Mouse (Mus musculus) telencephalon, adult 2 months (tissue): ENCODE results near the gene Hmg20b.

Experiments
- DNase-seq: peaks from one replicate; pipeline ENCODE4 v3.0.0-alpha.2; 2011; ENCODE audit warnings: low read depth, low spot score

Gene Hmg20b

DNA sequence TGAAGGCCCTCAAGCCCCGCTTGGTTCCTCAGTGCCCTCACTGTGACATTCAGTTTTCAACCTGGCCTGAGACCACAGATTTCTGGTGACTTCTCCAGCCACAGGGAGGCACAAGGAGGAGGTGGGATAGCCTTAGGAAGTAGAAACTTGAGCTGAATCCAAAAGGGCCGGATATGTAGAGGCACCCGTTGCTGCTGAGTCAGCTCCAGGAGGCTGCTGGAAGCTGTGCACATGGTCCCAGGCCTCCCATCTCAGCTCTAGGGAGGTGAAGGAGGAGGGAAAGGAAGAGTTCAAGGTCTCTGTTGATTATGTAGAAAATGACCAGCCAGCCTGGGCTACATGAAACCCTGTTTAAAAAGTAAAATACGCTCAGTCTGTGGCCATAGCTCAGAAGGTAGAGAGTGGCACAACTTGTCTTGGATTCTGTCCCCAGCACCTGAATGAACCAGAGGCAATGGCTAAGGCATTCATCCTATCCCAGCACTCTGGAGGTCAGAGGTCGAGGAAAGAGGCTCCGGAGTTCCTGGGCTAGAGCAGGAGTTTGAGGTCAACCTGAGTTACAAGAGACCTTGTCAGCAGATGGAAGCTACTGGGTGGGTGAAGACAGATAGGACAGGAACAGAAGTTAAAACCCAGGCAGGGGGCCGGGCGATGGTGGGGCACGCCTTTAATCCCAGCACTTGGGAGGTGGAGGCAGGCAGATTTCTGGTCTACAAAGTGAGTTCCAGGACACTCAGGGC is 4.6 kb upstream of the Hmg20b start:
- DNase-seq: no peak

DNA sequence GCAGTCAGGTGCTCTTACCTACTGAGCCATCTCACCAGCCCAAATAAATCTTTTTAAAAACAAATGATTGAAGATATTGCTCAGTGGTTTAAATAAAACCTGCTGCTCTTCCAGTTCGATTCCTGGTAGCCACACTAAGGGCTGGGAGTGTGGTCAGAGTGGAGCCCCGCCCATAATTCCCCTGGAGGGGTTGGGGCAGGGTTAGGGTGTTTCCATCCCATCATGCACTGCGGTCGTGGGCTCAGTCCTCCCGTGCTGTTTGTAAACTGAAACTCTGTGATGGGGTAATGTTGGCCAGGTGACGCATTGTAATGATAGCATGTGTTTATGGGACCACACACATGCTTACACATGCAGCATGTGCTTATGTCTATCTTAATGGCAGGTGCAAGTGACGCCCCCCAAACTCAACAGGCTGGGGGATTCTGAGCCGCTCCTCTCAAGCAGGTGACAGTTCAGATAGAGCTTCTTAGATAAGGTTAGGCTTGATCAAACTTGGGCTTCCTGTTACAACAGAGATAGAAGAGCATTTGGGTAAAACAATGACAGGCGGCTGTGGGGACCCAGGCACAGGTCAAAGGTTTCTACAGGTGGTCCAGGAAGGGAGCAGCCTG is 1.5 kb upstream of the Hmg20b start:
- DNase-seq: no peak

GRCm38 (mm10) chr10:81349961-81350350 is 324 bp downstream of the Hmg20b start:
- no peak for DNase-seq

DNA sequence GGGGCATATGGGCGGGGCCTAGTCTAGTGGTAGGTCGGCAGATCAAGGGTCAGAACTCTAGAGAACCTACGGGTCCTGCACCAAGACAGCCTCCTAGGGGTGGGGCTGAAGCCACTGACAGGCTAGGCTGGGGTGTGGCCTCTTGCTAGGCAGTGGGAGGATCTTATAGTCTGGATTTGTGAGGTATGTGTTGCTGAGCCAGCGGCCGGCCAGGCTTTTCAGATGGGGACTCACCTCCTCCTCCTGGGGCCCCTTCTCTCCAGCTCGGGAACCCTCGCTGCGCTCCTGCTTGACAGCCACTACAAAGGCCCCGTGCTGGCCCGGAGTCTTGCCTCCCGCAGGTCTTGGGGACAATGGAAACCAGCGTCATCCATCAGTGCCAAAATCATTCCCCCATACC is 1.1 kb downstream of the Hmg20b start:
- DNase-seq: no peak

- DNase-seq: peak; percentile 40
Measured at GRCm38 (mm10) chr10:81346453-81347067, 3.7 kb downstream of the Hmg20b start.

DNA sequence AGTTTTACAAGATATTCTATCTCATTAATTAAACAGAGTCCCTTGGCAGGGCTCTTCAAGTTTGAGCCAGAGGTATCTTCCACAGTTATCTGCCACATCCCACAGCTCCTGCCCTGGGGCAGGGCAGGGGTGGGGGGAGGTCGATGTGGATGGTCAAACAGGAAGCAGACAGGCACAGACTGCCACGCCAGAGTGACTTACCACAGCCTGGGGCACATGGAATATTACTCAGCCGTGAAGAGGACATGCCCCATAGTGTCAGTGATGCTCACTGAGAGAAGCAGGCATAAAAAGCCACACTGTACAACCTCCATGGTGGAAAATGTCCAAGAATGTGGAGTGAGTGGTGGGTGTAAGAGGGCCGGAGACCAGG is 5.1 kb downstream of the Hmg20b start:
- no peak for DNase-seq

GRCm38 (mm10) chr10:81344421-81345161 is 5.7 kb downstream of the Hmg20b start:
- no peak for DNase-seq

DNA sequence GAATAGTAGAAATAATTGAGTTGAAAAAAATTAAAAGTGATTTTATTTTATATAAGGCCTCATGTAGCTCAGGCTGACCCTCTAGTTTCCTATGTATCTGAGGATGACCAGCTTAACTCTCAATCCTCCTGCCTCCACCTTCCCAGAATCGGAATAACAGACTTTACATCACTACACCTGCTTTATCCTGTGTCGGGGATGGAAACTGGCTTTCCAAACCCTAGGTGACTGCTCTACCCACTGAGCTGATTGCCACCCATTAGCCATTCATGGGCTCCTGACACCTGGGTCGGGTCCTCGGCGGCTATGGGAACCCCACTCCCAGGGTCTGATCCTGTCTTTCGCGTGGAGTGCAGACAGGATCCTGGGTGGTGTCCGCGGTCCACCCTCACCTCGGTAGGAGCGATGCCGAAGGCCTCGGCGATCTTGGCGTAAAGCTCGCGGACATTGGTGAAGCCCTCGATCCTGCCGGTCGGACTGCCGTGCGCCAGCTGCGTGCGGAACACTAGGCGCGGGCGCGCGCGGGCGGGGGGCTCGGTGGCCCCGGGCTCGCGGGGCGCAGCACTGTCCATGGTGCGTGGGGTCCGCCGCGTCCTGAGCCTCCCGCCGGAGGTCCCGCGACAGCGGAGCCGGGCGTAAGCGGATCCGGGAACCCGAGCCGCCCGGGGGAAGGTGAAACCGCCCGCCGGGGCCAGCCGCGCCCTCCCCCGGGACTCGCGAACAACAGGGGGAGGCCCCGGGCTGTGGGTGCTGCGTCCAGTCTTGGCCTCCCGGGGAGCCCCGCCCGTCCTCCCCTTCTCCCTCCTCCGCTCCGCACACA is 7.4 kb downstream of the Hmg20b start, which contains the start of gene Gipc3:
Gene Gipc3, minus strand, starts transcription at position 581 of the 820 bp plus-strand sequence.
- no peak for DNase-seq

DNA sequence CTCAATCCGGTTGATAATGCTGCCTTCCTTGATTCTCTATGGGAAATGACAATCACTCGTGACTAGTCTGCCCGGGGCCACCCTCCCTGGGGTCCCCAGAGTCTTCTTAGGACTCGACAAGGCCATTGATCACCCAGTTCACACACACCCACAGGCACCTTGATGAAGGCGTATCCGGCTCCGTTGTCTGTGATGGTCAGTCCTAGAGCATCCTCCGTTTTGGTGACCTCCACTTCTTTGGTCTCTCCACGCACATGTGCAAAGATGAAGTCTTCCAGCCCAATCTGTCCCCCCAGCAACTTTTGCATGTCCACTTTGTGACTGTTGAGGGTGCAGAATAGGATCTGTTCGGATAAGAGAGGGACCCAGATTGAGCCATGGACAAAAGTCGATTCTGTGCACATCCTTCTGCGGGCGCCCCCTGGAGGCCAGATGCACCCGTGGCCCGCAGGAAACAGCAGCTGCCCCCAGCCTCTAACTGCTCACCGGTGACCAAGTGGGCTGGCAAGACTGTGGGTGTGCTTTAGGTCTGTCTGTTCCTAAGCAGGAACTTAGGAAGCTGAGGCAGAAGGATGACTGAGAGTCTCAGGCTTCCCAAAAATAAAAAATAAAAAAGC is 8.8 kb downstream of the Hmg20b start:
- no peak for DNase-seq

- no peak for DNase-seq
Measured at GRCm38 (mm10) chr10:81340551-81341332, 9.5 kb downstream of the Hmg20b start.

GRCm38 (mm10) chr10:81336558-81336957 is 13.7 kb downstream of the Hmg20b start:
- DNase-seq: no peak

DNA sequence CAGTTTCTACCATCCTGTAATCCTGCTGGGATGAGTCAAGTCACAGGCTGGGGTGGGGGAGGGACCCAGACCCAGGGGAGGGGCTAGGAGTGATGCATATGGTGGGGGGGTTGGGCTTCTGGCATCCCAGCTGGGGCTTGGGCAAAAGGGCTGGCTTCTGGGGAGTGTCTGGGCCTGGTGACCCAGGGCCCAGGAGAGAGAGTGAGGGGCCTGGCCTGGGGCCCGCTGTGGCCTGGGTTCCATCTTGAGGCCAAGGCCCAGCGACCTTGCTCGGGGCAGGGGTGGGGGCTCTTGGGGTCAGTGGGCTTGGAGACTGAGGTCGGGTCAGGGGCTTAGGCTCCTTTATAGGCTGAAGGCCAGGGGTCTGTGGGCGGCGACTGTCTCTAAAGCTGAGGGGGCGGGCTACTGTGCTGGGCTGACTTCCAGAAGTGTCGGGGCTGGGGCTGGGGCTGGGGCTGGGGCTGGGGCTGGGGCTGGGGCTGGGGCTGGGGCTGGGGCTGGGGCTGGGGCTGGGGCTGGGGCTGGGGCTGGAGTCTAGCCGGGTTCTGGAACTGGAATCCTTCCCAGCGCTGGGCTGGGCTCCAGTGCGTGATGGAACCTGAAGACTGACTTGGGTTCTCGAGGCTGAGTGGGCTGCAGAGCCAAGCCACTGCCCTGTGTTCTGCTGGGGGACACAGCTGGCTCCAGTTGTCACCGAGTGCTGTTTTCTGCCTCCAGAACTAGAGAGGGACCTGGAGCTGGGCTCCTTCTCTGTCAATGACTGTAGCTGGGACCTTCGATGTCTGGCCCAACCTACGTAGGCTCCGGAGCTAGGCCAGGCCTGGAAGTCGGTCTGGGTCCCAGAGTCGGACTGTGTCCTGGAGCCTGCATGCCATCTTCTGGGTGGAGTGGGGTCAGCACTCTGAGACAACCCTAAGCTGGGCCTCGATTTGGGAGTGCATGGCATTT is 14.6 kb downstream of the Hmg20b start:
- DNase-seq: no peak

- DNase-seq: no peak
Measured at GRCm38 (mm10) chr10:81334324-81334723, 16.0 kb downstream of the Hmg20b start.

DNA sequence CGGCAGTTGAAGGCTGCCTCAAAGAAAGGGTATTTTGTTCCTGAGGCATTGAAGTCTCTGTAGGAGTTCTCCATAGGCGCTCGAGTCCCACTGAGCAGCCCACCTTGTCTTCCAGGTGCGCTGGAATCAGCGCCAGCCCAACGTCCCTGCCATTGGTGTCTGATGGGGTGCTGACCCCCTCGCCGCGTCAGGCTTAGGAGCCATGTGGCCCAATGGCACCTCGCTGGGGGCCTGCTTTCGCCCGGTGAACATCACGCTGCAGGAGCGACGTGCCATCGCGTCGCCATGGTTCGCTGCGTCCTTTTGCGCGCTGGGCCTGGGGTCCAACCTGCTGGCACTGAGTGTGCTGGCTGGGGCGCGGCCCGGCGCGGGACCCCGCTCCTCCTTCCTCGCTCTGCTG is 18.0 kb downstream of the Hmg20b start:
- DNase-seq: no peak

- DNase-seq: no peak
Measured at GRCm38 (mm10) chr10:81330007-81330406, 20.3 kb downstream of the Hmg20b start.

- DNase-seq: no peak
Measured at GRCm38 (mm10) chr10:81329194-81329975, 20.9 kb downstream of the Hmg20b start.

DNA sequence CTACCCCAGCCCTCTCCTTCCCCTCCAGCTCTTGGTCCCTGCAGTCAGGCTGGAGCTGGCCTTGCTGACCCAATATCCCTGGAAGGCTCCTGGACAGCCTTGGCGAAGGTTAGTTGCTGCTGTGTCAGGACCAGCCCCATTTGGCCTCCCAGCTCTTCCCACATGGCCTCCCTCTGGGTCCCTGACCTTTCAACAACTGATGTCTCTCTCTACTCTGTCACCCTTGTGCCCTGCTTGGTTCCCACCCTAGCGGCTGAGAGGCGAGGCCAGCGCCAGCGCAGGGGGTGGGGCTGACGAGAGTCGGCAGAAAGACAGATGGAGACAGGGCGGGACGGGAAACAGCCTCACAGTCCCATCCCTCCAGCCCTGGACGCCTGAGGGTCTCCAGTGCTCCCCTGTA is 21.9 kb downstream of the Hmg20b start, which contains the start of gene Tbxa2r:
Gene Tbxa2r, plus strand, starts transcription at position 346 of the 400 bp plus-strand sequence.
- no peak for DNase-seq

DNA sequence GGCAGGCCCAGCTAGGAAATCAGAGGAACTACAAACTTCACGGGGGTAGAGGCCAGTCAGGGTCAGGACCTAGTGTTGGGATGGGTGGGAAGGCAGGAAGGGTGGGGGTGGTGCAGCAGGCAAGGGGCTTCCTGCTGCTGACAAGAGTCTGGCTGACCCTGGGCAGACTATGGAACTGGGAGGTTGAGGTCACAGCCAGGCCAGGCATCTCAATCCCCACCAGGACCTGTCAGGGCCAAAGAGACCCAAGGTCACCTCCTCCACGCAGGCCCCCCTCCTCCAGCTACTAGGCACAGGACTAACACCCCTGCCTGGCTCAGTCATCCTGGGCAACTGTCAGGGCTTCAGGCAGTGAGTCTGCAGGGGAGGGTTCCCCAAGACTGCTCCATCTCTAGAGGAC is 22.3 kb downstream of the Hmg20b start:
- no peak for DNase-seq
